9 mouse cellular contexts compared by ENCODE assay signal in genomic region chr9:8208855-8209254, GRCm38 (mm10).
DNase-seq lines count a peak whose midpoint lies in the region; ATAC-seq lines count a peak whose summit lies in the region.
"Had no signal": no experiment of that assay in that cellular context is flagged by ENCODE, and none has a peak within 500 bp of the region (broad histone marks: within the 10 kb centered on the region; RNA-seq: fewer than 3 reads in every experiment).

No protein-coding gene starts in this region.

- no peak overlapping the region for H3K27ac ChIP-seq in heart, embryonic 10.5 days
- H3K27ac ChIP-seq in forebrain, embryonic 15.5 days (replicated peaks), result no peak overlapping the region
- H3K27ac ChIP-seq: hindbrain, embryonic 15.5 days had no signal

- no peaks in the 10 kb centered on the region for H3K4me1 ChIP-seq in heart, embryonic 10.5 days
- no peaks in the 10 kb centered on the region for H3K4me1 ChIP-seq in forebrain, embryonic 15.5 days
- H3K4me1 ChIP-seq: hindbrain, embryonic 15.5 days had no signal

- H3K4me2 ChIP-seq in forebrain, embryonic 15.5 days (replicated peaks), result no peak overlapping the region
- H3K4me2 ChIP-seq: hindbrain, embryonic 15.5 days had no signal

- DNase-seq in heart, adult 18-20 months, result peak; percentile 20 to 55
- DNase-seq in heart, embryonic 10.5 days (ENCODE audit: low spot score), result no peak
- DNase-seq in R1 (ENCODE audit: low read depth, low spot score), result peak; percentile 46
- peak; percentile 58 for DNase-seq in kidney, adult 18-20 months
- peak; percentile 38 to 66 for DNase-seq in left cerebral cortex, postnatal 25 days (ENCODE audit: low spot score in 2 of 2)
- DNase-seq in retina, embryonic 14.5 days (ENCODE audit: low spot score), result peak; percentile 63

- H3K9me3 ChIP-seq in heart, embryonic 10.5 days, result no peaks in the 10 kb centered on the region
- no peaks in the 10 kb centered on the region for H3K9me3 ChIP-seq in forebrain, embryonic 15.5 days
- H3K9me3 ChIP-seq: hindbrain, embryonic 15.5 days had no signal

- peak; percentile 87 for ATAC-seq in forebrain, embryonic 15.5 days (replicated peaks)
- ATAC-seq in inflammation-experienced regulatory T-cells, adult 6 months, result no peak

- no peaks in the 10 kb centered on the region for H3K36me3 ChIP-seq in heart, embryonic 10.5 days
- H3K36me3 ChIP-seq in forebrain, embryonic 15.5 days, result no peaks in the 10 kb centered on the region
- H3K36me3 ChIP-seq: hindbrain, embryonic 15.5 days had no signal

- intact Hi-C loops in left cerebral cortex, postnatal 25 days (cut with DNase I), result loop anchor here (5.0 kb wide), 2 partner anchors 497 to 607 kb away; no protein-coding TSS in a partner anchor

- H3K27me3 ChIP-seq in heart, embryonic 10.5 days (ENCODE audit: insufficient read depth, poor library complexity, severe bottlenecking), result no peaks in the 10 kb centered on the region
- H3K27me3 ChIP-seq in forebrain, embryonic 15.5 days, result no peaks in the 10 kb centered on the region
- H3K27me3 ChIP-seq: hindbrain, embryonic 15.5 days had no signal

- no peak overlapping the region for H3K9ac ChIP-seq in forebrain, embryonic 15.5 days (replicated peaks)
- H3K9ac ChIP-seq: hindbrain, embryonic 15.5 days had no signal

- no peak overlapping the region for H3K4me3 ChIP-seq in heart, embryonic 10.5 days
- no peak overlapping the region for H3K4me3 ChIP-seq in forebrain, embryonic 15.5 days
- H3K4me3 ChIP-seq: hindbrain, embryonic 15.5 days had no signal
